Mouse (Mus musculus) heart, postnatal 0 days (tissue): Measurements from ENCODE around the gene Serinc5.
A peak's percentile ranks its signal among the peaks of the same experiment; 100 is the strongest.

Experiments used
- CTCF ChIP-seq: IDR thresholded peaks from 2 replicates; pipeline ENCODE4 v1.5.1; 2016; ENCODE audit warnings: antibody characterized with exemption, control low read depth, low read depth
- EP300 ChIP-seq: IDR thresholded peaks from 2 replicates; pipeline ENCODE4 v1.6.1; 2016; ENCODE audit warnings: antibody characterized with exemption, low read depth

DNA sequence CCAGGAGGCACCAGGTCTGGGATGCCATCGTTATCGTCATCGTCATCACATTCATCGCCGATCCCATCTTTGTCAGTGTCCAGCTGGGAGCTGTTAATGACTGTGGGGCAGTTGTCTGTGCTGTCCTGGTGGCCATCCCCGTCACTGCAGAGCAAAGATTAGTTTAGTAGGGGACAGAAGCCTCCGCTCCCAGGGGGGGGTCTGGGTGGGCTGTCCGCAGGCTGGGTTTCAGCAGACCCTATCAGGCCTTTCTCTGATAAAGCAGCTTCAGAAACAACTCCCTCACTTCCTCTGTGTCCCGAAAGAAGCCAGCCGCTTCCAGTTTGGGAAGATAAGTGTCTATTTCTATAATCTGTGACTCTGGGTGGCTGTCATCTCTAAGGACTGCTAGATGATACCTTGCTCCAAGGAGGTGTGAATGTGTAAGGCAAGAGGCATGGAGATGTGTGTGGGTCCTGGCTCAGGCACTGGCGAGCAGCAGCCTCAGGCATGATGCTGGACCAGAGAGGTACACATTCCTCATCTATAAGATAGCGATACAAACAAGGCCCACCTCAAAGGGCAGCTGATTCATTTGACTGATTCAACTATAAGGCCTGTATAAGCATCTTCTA is 147.2 kb downstream of the Serinc5 start:
- 0 out of 2 replicates have a peak, but pooled peaks have one; percentile 14 for TF ChIP-seq CTCF
- no peak for TF ChIP-seq EP300
